ENCODE assay signal across 8 mouse cellular contexts in genomic region chr3:153148887-153149286, GRCm38 (mm10).
DNase-seq lines count a peak whose midpoint lies in the region; ATAC-seq and TF ChIP-seq lines count a peak whose summit lies in the region.

No protein-coding gene starts in this region.

- no peaks in the 10 kb centered on the region for H3K27me3 ChIP-seq in heart, adult 2 months (ENCODE audit: control insufficient read depth, insufficient read depth, low read length)
- no peaks in the 10 kb centered on the region for H3K27me3 ChIP-seq in kidney, adult 2 months (replicated peaks; ENCODE audit: control insufficient read depth, insufficient read depth, low read length)
- no peaks in the 10 kb centered on the region for H3K27me3 ChIP-seq in lung, embryonic 16.5 days (ENCODE audit: control insufficient read depth, insufficient read depth, low read depth, low read length)

- intact Hi-C loops in heart, adult 2 months (cut with DNase I): no loop called here

- WGBS in heart, adult 2 months: 19% methylated on average over 2 of the region's 2 CpGs
- WGBS in kidney, adult 2 months: 22% methylated on average over 2 of the region's 2 CpGs
- 21% methylated on average over 2 of the region's 2 CpGs for WGBS in lung, embryonic 16.5 days

- no peaks in the 10 kb centered on the region for H3K9me3 ChIP-seq in lung, embryonic 16.5 days (ENCODE audit: control insufficient read depth, low read length)

- no peak overlapping the region for H3K4me3 ChIP-seq in heart, adult 2 months
- no peak overlapping the region for H3K4me3 ChIP-seq in kidney, adult 2 months (ENCODE audit: insufficient read depth, low read depth, low read length)
- H3K4me3 ChIP-seq in lung, embryonic 16.5 days (ENCODE audit: low read length): no peak overlapping the region

- TF ChIP-seq POLR2A in heart, adult 2 months (IDR thresholded peaks at IDR 0.05; ENCODE audit: insufficient read depth, low read depth, low read length): no peak
- no peak for TF ChIP-seq POLR2A in kidney, adult 2 months (IDR thresholded peaks at IDR 0.05; ENCODE audit: low read depth, low read length)

- no peak overlapping the region for H3K4me2 ChIP-seq in lung, embryonic 16.5 days (ENCODE audit: low read depth, low read length)

- no peaks in the 10 kb centered on the region for H3K4me1 ChIP-seq in heart, adult 2 months (ENCODE audit: control insufficient read depth, insufficient read depth, low read length)
- H3K4me1 ChIP-seq in kidney, adult 2 months (ENCODE audit: control insufficient read depth, insufficient read depth, low read length): peaks cover 2% of the 10 kb centered on the region; the same call in 1 of the 2 replicates
- H3K4me1 ChIP-seq in lung, embryonic 16.5 days (replicated peaks; ENCODE audit: control insufficient read depth, insufficient read depth, low read length): no peaks in the 10 kb centered on the region

- TF ChIP-seq CTCF in heart, adult 2 months (IDR thresholded peaks at IDR 0.05): no peak
- TF ChIP-seq CTCF in kidney, adult 2 months (conservative IDR thresholded peaks at IDR 0.05; ENCODE audit: insufficient read depth, insufficient read length, low read depth, low read length): no peak

- ATAC-seq in lung, embryonic 16.5 days (ENCODE audit: low read depth): peak; percentile 86

- no peak overlapping the region for H3K9ac ChIP-seq in heart, adult 2 months (ENCODE audit: low read depth, low read length)
- no peak overlapping the region for H3K9ac ChIP-seq in lung, embryonic 16.5 days (ENCODE audit: low read length)

- H3K36me3 ChIP-seq in heart, adult 2 months (ENCODE audit: control insufficient read depth, insufficient read depth, low read length): no peaks in the 10 kb centered on the region
- no peaks in the 10 kb centered on the region for H3K36me3 ChIP-seq in kidney, adult 2 months (ENCODE audit: control insufficient read depth, insufficient read depth, low read length)
- no peaks in the 10 kb centered on the region for H3K36me3 ChIP-seq in lung, embryonic 16.5 days (ENCODE audit: control insufficient read depth, insufficient read depth, low read length)

- peak; percentile 17 for DNase-seq in heart, postnatal 4 days
- no peak for DNase-seq in heart, adult 2 months
- DNase-seq in adrenal gland, adult 2 months: peak; percentile 68
- peak; percentile 84 for DNase-seq in kidney, adult 2 months
- DNase-seq in layer of hippocampus, postnatal 10 days (ENCODE audit: low spot score in 2 of 2): no peak
- no peak for DNase-seq in left cerebral cortex, adult 18-20 months (ENCODE audit: low spot score in 2 of 2)
- no peak for DNase-seq in right cerebral cortex, postnatal 14 days

- no peak overlapping the region for H3K27ac ChIP-seq in heart, adult 2 months
- no peak overlapping the region for H3K27ac ChIP-seq in kidney, adult 2 months (ENCODE audit: insufficient read depth, low read depth, low read length)
- H3K27ac ChIP-seq in lung, embryonic 16.5 days (ENCODE audit: low read length): no peak overlapping the region

- no peaks in the 10 kb centered on the region for H3K79me2 ChIP-seq in heart, adult 2 months (replicated peaks; ENCODE audit: control insufficient read depth, insufficient read depth, low read length)

- no peak for TF ChIP-seq EP300 in heart, adult 2 months (IDR thresholded peaks at IDR 0.05; ENCODE audit: insufficient read depth, low read depth, low read length)

Comparison
In these comparisons a context has a peak if more than half of its experiments do, and no peak if none do; other contexts are left out.
1. DNase-seq: peak in heart, postnatal 4 days (single experiment), adrenal gland, adult 2 months (single experiment) and kidney, adult 2 months (single experiment); none in heart, adult 2 months (0 of 2), layer of hippocampus, postnatal 10 days (0 of 2), left cerebral cortex, adult 18-20 months (0 of 2) and right cerebral cortex, postnatal 14 days (single experiment).